Mouse (Mus musculus): ENCODE measurements at regions not wholly inside any gene's neighbourhood (a gene's known extent, or its start where the extent isn't known, plus 50 kb on each side); places are given as distances from the start of the nearest gene placed in this dataset.

DNA sequence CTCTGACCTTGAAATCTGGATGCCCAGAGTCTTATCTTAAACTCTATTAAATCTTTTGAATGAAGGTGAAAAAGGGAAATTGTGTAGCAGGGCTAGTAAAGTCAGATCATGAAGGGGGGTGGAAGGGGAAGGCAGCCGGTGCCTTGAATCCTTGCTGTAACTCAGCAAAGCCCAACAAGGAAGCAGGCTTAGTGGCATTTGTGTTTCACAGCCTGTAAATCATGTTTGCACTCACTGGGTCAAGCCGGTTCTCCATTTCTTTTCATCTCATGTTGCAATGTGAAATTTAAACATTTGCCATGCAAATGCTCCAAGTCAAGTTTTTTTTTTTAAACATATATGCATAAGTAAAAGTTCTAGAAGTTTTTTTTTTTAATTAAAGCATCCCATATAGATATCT lies 682.6 kb downstream of the Epha4 start:
- WGBS: 82% methylated on average over 2 of the region's 2 CpGs
- H3K27ac ChIP-seq (ENCODE audit: low read depth, low read length): no peak overlapping the region
- no peak overlapping the region for H3K4me3 ChIP-seq (ENCODE audit: low read depth, low read length)
- no peak overlapping the region for H3K9ac ChIP-seq (ENCODE audit: low read length)
- H3K9me3 ChIP-seq (replicated peaks; ENCODE audit: control insufficient read depth, low read length): no peaks in the 10 kb centered on the region
- no peaks in the 10 kb centered on the region for H3K27me3 ChIP-seq (replicated peaks; ENCODE audit: control insufficient read depth, insufficient read depth, low read length)
- no peak overlapping the region for H3K4me2 ChIP-seq (ENCODE audit: low read length)
- no peaks in the 10 kb centered on the region for H3K36me3 ChIP-seq (ENCODE audit: control insufficient read depth, insufficient read depth, low read length)
- no peaks in the 10 kb centered on the region for H3K4me1 ChIP-seq (ENCODE audit: control insufficient read depth, insufficient read depth, low read length)
- DNase-seq (ENCODE audit: low spot score) (no peak), ATAC-seq (no peak)

DNA sequence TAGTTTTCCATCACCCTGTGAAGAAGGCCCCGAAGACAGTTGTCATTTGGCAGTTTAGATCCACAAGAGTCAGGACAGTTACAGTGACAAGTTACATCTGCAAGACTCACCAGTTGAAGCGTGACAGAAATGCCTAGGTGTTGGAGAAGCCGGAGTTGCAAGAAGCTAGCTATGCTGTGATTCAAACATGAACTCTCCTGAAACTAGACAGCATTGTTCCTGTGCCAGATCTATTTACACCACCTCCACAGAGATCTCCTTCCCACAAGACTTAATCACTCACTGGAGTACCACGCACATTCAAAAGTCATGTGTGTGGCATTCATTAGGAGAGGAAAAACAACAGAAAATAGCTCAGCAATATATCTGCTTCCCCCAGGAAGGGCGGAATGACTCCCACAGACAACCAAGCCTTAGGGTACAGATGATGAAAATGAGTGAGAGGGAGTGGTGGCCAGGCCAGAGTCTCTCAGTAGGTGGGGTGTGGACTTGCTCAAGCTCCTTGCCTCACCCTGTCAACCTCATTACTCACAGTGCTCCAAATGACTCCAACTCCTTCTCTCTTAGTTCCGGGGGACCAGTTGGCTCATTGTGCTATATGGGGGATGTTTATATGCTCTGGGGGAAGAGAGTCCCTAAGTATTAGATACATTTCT lies 679.7 kb downstream of the Epha4 start:
- Histone ChIP-seq H3K4me1 (ENCODE audit: control insufficient read depth, insufficient read depth, low read length) (no peaks in the 10 kb centered on the region), H3K27me3 (replicated peaks; ENCODE audit: control insufficient read depth, insufficient read depth, low read length) (no peaks in the 10 kb centered on the region), H3K36me3 (ENCODE audit: control insufficient read depth, insufficient read depth, low read length) (no peaks in the 10 kb centered on the region), H3K9ac (ENCODE audit: low read length) (no peak overlapping the region), H3K27ac (ENCODE audit: low read depth, low read length) (no peak overlapping the region), H3K4me3 (ENCODE audit: low read depth, low read length) (no peak overlapping the region), H3K4me2 (ENCODE audit: low read length) (no peak overlapping the region), H3K9me3 (replicated peaks; ENCODE audit: control insufficient read depth, low read length) (no peaks in the 10 kb centered on the region)
- no peak for DNase-seq (ENCODE audit: low spot score)
- no peak for ATAC-seq
- WGBS: 86% methylated on average over 6 of the region's 6 CpGs

DNA sequence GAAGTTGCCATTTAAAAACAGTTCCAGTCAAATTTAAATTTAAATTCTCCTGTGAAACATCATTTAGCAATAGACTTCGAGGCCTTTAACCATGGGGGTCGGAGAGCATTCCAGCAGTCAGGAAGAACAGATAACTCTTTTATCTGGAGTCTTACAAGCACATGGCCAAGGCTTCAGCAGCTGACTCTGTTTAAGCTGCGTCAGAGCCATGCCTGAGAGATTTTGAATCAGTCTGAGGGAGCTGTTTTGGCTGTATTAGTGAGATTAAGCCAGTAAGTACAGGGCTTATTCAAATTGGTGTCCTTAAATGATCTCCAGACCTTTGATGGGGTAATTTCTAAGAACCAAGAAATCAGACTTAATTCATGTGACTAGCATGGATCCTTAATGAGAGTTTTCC lies 665.5 kb downstream of the Epha4 start:
- no peaks in the 10 kb centered on the region for H3K4me1 ChIP-seq (ENCODE audit: control insufficient read depth, insufficient read depth, low read length)
- 18% methylated on average over 3 of the region's 3 CpGs for WGBS
- DNase-seq (ENCODE audit: low spot score) (no peak), ATAC-seq (no peak)
- H3K4me2 ChIP-seq (ENCODE audit: low read length): no peak overlapping the region
- no peak overlapping the region for H3K27ac ChIP-seq (ENCODE audit: low read depth, low read length)
- no peaks in the 10 kb centered on the region for H3K9me3 ChIP-seq (replicated peaks; ENCODE audit: control insufficient read depth, low read length)
- no peaks in the 10 kb centered on the region for H3K36me3 ChIP-seq (ENCODE audit: control insufficient read depth, insufficient read depth, low read length)
- no peak overlapping the region for H3K4me3 ChIP-seq (ENCODE audit: low read depth, low read length)
- no peaks in the 10 kb centered on the region for H3K27me3 ChIP-seq (replicated peaks; ENCODE audit: control insufficient read depth, insufficient read depth, low read length)
- H3K9ac ChIP-seq (ENCODE audit: low read length): no peak overlapping the region

- H3K27ac ChIP-seq (ENCODE audit: low read depth, low read length): no peak overlapping the region
- 75% methylated on average over 15 of the region's 15 CpGs for WGBS
- no peak overlapping the region for H3K4me3 ChIP-seq (ENCODE audit: low read depth, low read length)
- no peaks in the 10 kb centered on the region for H3K27me3 ChIP-seq (replicated peaks; ENCODE audit: control insufficient read depth, insufficient read depth, low read length)
- no peaks in the 10 kb centered on the region for H3K4me1 ChIP-seq (ENCODE audit: control insufficient read depth, insufficient read depth, low read length)
- no peak overlapping the region for H3K4me2 ChIP-seq (ENCODE audit: low read length)
- no peaks in the 10 kb centered on the region for H3K36me3 ChIP-seq (ENCODE audit: control insufficient read depth, insufficient read depth, low read length)
- ATAC-seq (no peak), DNase-seq (ENCODE audit: low spot score) (peak; percentile 28)
- no peak overlapping the region for H3K9ac ChIP-seq (ENCODE audit: low read length)
- H3K9me3 ChIP-seq (replicated peaks; ENCODE audit: control insufficient read depth, low read length): no peaks in the 10 kb centered on the region
These were observed 648.5 kb downstream of the Epha4 start for GRCm38 (mm10) chr1:76866304-76866968.

DNA sequence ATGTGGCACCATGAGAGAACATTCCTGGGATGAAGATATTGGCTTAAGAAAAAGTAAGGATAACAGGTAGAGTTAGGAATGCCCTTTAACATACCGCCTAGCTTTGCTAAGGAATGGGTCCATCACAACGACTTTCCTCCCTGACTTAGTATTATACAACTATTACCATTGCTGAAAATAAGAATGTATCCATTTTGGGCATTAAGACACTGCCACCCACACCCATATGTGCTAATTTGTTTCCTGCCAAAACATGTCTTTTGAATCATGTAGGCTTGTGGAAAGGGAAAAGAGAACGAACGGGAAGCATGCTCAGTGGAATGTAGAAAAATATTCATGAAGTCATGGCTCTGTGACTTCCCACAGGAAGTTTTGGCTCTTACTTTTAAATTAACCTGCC lies 641.7 kb downstream of the Epha4 start:
- no peaks in the 10 kb centered on the region for H3K4me1 ChIP-seq (ENCODE audit: control insufficient read depth, insufficient read depth, low read length)
- H3K27ac ChIP-seq (ENCODE audit: low read depth, low read length): no peak overlapping the region
- no peak overlapping the region for H3K4me3 ChIP-seq (ENCODE audit: low read depth, low read length)
- no peaks in the 10 kb centered on the region for H3K27me3 ChIP-seq (replicated peaks; ENCODE audit: control insufficient read depth, insufficient read depth, low read length)
- 85% methylated on average over 4 of the region's 4 CpGs for WGBS
- DNase-seq (ENCODE audit: low spot score) (no peak), ATAC-seq (no peak)
- H3K36me3 ChIP-seq (ENCODE audit: control insufficient read depth, insufficient read depth, low read length): no peaks in the 10 kb centered on the region
- H3K9me3 ChIP-seq (replicated peaks; ENCODE audit: control insufficient read depth, low read length): no peaks in the 10 kb centered on the region
- H3K4me2 ChIP-seq (ENCODE audit: low read length): no peak overlapping the region
- H3K9ac ChIP-seq (ENCODE audit: low read length): no peak overlapping the region

GRCm38 (mm10) chr1:76880111-76880782 lies 634.6 kb downstream of the Epha4 start:
- Histone ChIP-seq H3K4me3 (ENCODE audit: low read depth, low read length) (no peak overlapping the region), H3K9ac (ENCODE audit: low read length) (no peak overlapping the region), H3K36me3 (ENCODE audit: control insufficient read depth, insufficient read depth, low read length) (no peaks in the 10 kb centered on the region), H3K4me2 (ENCODE audit: low read length) (no peak overlapping the region), H3K27ac (ENCODE audit: low read depth, low read length) (no peak overlapping the region), H3K9me3 (replicated peaks; ENCODE audit: control insufficient read depth, low read length) (no peaks in the 10 kb centered on the region), H3K27me3 (replicated peaks; ENCODE audit: control insufficient read depth, insufficient read depth, low read length) (no peaks in the 10 kb centered on the region), H3K4me1 (ENCODE audit: control insufficient read depth, insufficient read depth, low read length) (no peaks in the 10 kb centered on the region)
- 88% methylated on average over 6 of the region's 6 CpGs for WGBS
- DNase-seq (ENCODE audit: low spot score): no peak
- ATAC-seq: no peak

DNA sequence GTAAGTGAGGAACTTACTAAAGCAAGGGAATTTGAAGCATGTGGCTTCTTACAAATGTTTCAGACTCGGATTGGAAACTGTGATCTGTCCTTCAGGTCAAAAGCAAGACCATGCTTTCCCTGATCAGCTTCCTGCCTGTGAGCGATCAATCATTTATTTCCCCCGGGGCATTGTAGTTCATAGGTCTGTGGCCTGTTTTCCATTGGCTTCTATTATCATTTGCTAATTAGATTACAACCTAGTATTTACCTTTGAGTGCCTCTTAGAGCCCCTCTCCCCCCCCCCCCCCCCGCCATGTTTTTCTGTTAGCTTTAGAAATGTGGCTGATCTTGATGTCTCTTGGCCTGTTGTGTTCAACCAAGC lies 634.1 kb downstream of the Epha4 start:
- Histone ChIP-seq H3K36me3 (ENCODE audit: control insufficient read depth, insufficient read depth, low read length) (no peaks in the 10 kb centered on the region), H3K4me1 (ENCODE audit: control insufficient read depth, insufficient read depth, low read length) (no peaks in the 10 kb centered on the region), H3K9me3 (replicated peaks; ENCODE audit: control insufficient read depth, low read length) (no peaks in the 10 kb centered on the region), H3K27me3 (replicated peaks; ENCODE audit: control insufficient read depth, insufficient read depth, low read length) (no peaks in the 10 kb centered on the region), H3K9ac (ENCODE audit: low read length) (no peak overlapping the region), H3K4me2 (ENCODE audit: low read length) (no peak overlapping the region), H3K4me3 (ENCODE audit: low read depth, low read length) (no peak overlapping the region), H3K27ac (ENCODE audit: low read depth, low read length) (no peak overlapping the region)
- no peak for DNase-seq (ENCODE audit: low spot score)
- ATAC-seq: no peak
- whole genome bisulfite sequencing: 81% methylated on average over 4 of the region's 4 CpGs

DNA sequence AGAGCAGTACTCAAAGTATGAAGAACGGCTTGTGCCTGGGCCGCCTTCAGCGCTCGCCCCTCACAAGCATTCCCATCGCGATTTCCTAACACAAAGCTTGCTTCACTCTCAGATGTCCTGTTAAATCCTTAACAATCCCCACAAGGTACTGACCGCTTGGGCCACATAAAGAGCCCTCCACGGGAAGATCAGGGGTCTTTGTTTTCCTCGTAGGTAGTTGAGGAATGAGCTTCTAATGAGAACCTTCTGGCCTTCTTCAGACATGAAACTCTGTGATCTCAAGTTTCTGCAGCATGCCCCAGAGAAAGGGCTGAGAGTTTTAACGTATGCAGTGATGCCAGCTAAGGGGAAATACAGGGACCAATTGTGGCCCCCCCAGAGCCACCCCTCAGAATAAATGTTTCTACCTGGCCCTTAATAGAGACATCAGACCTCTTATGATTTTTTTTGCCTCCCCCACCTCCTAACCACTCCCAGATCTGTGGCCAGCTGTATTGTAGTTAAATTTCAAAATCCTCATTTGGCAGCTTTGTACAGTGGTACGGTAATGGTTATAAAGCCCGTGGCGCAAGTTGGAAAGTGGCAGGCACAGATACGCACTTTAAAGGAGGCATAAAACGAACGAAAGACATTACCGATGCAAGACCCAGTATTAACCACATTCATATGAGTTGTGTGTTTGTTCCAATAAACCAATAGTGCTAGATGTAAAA lies 618.6 kb downstream of the Epha4 start:
- no peak overlapping the region for H3K9ac ChIP-seq (ENCODE audit: low read length)
- DNase-seq (ENCODE audit: low spot score) (no peak), ATAC-seq (no peak)
- WGBS: 49% methylated on average over 17 of the region's 17 CpGs
- no peaks in the 10 kb centered on the region for H3K36me3 ChIP-seq (ENCODE audit: control insufficient read depth, insufficient read depth, low read length)
- H3K9me3 ChIP-seq (replicated peaks; ENCODE audit: control insufficient read depth, low read length): no peaks in the 10 kb centered on the region
- H3K27me3 ChIP-seq (replicated peaks; ENCODE audit: control insufficient read depth, insufficient read depth, low read length): no peaks in the 10 kb centered on the region
- H3K4me1 ChIP-seq (ENCODE audit: control insufficient read depth, insufficient read depth, low read length): no peaks in the 10 kb centered on the region
- H3K4me2 ChIP-seq (ENCODE audit: low read length): no peak overlapping the region
- H3K27ac ChIP-seq (ENCODE audit: low read depth, low read length): no peak overlapping the region
- H3K4me3 ChIP-seq (ENCODE audit: low read depth, low read length): no peak overlapping the region

- Histone ChIP-seq H3K36me3 (ENCODE audit: control insufficient read depth, insufficient read depth, low read length) (no peaks in the 10 kb centered on the region), H3K4me2 (ENCODE audit: low read length) (no peak overlapping the region), H3K4me1 (ENCODE audit: control insufficient read depth, insufficient read depth, low read length) (no peaks in the 10 kb centered on the region), H3K27ac (ENCODE audit: low read depth, low read length) (no peak overlapping the region), H3K4me3 (ENCODE audit: low read depth, low read length) (no peak overlapping the region), H3K9ac (ENCODE audit: low read length) (no peak overlapping the region), H3K27me3 (replicated peaks; ENCODE audit: control insufficient read depth, insufficient read depth, low read length) (no peaks in the 10 kb centered on the region), H3K9me3 (replicated peaks; ENCODE audit: control insufficient read depth, low read length) (no peaks in the 10 kb centered on the region)
- 63% methylated on average over 6 of the region's 7 CpGs for WGBS
- ATAC-seq (no peak), DNase-seq (ENCODE audit: low spot score) (no peak)
These were observed 617.5 kb downstream of the Epha4 start for GRCm38 (mm10) chr1:76897431-76897830.
